Comparison of ENCODE assay signal across 12 mouse cellular contexts in genomic region chr1:175462351-175462750, GRCm38 (mm10). TPM values are rescaled to one million over a fixed set of nuclear protein-coding genes. Genes with fewer than 3 reads are reported as not detected.
"Had no signal": no experiment of that assay in that cellular context is flagged by ENCODE, and none has a peak within 500 bp of the region (broad histone marks: within the 10 kb centered on the region; RNA-seq: fewer than 3 reads in every experiment).

No protein-coding gene starts in this region.

- ATAC-seq: hindbrain, postnatal 0 days; lung, postnatal 0 days; midbrain, embryonic 13.5 days had no signal

- DNase-seq: kidney, adult 11 months; kidney, postnatal 10 days; kidney, postnatal 4 days; lung, adult 2 months; lung, postnatal 36 days; spleen, adult 18-20 months; thymus, adult 2 months; thymus, postnatal 36 days had no signal

RNA-seq across cellular contexts. Expression of gene Rgs7, which starts 29.9 kb away (rescaled TPM):
- total RNA-seq: megakaryocyte progenitor cell, adult 5-6 weeks had no signal
